ENCODE assay signal across 9 mouse cellular contexts in the genomic region with DNA sequence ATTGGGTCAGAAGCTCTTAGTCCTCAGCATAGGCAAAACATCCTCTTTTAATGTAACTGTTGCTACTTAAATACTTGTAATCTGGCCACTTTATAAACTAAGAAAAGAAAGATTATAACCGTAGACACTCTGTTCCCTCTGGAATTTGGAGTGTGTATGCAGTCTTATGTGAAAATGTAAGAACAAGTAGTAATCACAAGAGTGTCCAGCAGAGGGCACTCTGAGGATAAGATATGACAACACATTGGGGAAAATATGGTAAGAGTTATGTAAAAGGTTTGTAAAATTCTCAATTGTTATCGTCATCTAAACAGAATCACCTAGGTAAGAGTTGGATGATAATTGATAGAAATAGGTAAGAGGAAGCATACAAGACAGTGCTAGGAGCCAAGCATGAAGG.
DNase-seq lines count a peak whose midpoint lies in the region; ATAC-seq and TF ChIP-seq lines count a peak whose summit lies in the region.
"Had no signal": no experiment of that assay in that cellular context is flagged by ENCODE, and none has a peak within 500 bp of the region (broad histone marks: within the 10 kb centered on the region; RNA-seq: fewer than 3 reads in every experiment).

No protein-coding gene starts in this region.

- no peak; the same call in none of the 2 replicates for TF ChIP-seq RAD21 in CH12.LX (IDR thresholded peaks at IDR 0.05; ENCODE audit: low read depth, low read length)

- DNase-seq in CH12.LX (ENCODE audit: extremely low read depth) (peak; percentile 86), Patski (ENCODE audit: low read depth, low spot score) (peak; percentile 73)
- DNase-seq in cerebellum, postnatal 10 days = peak; percentile 86 to 92
- peak; percentile 10 to 68 for DNase-seq in frontal cortex, postnatal 25 days (ENCODE audit: low spot score in 2 of 2)
- DNase-seq in kidney, postnatal 14 days = peak; percentile 84
- DNase-seq in lung, adult 2 months = peak; percentile 14
- DNase-seq in retina, postnatal 1 day = peak; percentile 80

- no peaks in the 10 kb centered on the region for H3K27me3 ChIP-seq in CH12.LX (replicated peaks)
- H3K27me3 ChIP-seq in Patski = no peaks in the 10 kb centered on the region
- H3K27me3 ChIP-seq: heart, embryonic 15.5 days; stomach, embryonic 15.5 days had no signal

- H3K79me2 ChIP-seq in CH12.LX (replicated peaks; ENCODE audit: control insufficient read depth, extremely low read depth, insufficient read depth, poor library complexity, severe bottlenecking) = no peaks in the 10 kb centered on the region

- H3K4me1 ChIP-seq in CH12.LX (ENCODE audit: control insufficient read depth in 1 of 2, insufficient read depth in 2 of 2) = peaks cover 0 to 13% of the 10 kb centered on the region in 2 experiments; a peak in 2 of 4 replicates
- no peaks in the 10 kb centered on the region for H3K4me1 ChIP-seq in lung, adult 2 months (ENCODE audit: control insufficient read depth, insufficient read depth, low read length)
- H3K4me1 ChIP-seq: heart, embryonic 15.5 days; stomach, embryonic 15.5 days had no signal

- no peaks in the 10 kb centered on the region for H3K36me3 ChIP-seq in CH12.LX (replicated peaks in 1 of 2; ENCODE audit: control insufficient read depth in 1 of 2, insufficient read depth in 1 of 2, low read length in 1 of 2)
- H3K36me3 ChIP-seq: heart, embryonic 15.5 days; stomach, embryonic 15.5 days had no signal

- POLR2A ChIA-PET in Patski (lab: Charles Lee) = no interaction called here

- peak; percentile 20 to 94; a peak in 3 of 4 replicates for TF ChIP-seq CTCF in CH12.LX (conservative IDR thresholded peaks at IDR 0.05 in 1 of 2, IDR thresholded peaks at IDR 0.05 in 1 of 2; ENCODE audit: low read depth in 2 of 2, low read length in 2 of 2)
- TF ChIP-seq CTCF in Patski (IDR thresholded peaks at IDR 0.05) = peak; percentile 49
- TF ChIP-seq CTCF in lung, adult 2 months (IDR thresholded peaks at IDR 0.05; ENCODE audit: insufficient read depth, low read length) = peak; percentile 15; the same call in 1 of the 2 replicates

- H3K9me3 ChIP-seq in CH12.LX (replicated peaks; ENCODE audit: low read length) = no peaks in the 10 kb centered on the region
- H3K9me3 ChIP-seq: heart, embryonic 15.5 days; stomach, embryonic 15.5 days had no signal

- TF ChIP-seq EP300 in CH12.LX (IDR thresholded peaks at IDR 0.05; ENCODE audit: low read length) = no peak

- dilution Hi-C loops in CH12.LX (cut with MboI; ENCODE audit: extremely low pct_ligation_motif_present, extremely low pct_unique_long_range_greater_than_20kb, low sequenced_read_pairs) = no loop called here

- H3K9ac ChIP-seq in CH12.LX (ENCODE audit: insufficient read depth, low read depth) = no peak overlapping the region
- H3K9ac ChIP-seq: heart, embryonic 15.5 days; stomach, embryonic 15.5 days had no signal

- in situ Hi-C loops in CH12.LX (cut with MboI; ENCODE audit: low pct_ligation_motif_present, low pct_unique_long_range_greater_than_20kb, low sequenced_read_pairs) = no loop called here
- in situ Hi-C loops in Patski (cut with MboI; ENCODE audit: low pct_unique_long_range_greater_than_20kb) = loop anchor here (5.0 to 25.0 kb wide), 3 partner anchors 286 to 561 kb away; a partner anchor contains a TSS

- no peak overlapping the region for H3K4me3 ChIP-seq in CH12.LX (replicated peaks in 1 of 3; ENCODE audit: low read depth in 2 of 3, low read length in 2 of 3, poor library complexity in 1 of 3)
- no peak overlapping the region for H3K4me3 ChIP-seq in lung, adult 2 months (replicated peaks; ENCODE audit: extremely low read depth, low read depth, low read length)
- H3K4me3 ChIP-seq: heart, embryonic 15.5 days; stomach, embryonic 15.5 days had no signal

- TF ChIP-seq POLR2A in CH12.LX (IDR thresholded peaks at IDR 0.05; ENCODE audit: low read depth, low read length) = no peak
- TF ChIP-seq POLR2A in lung, adult 2 months (IDR thresholded peaks at IDR 0.05; ENCODE audit: borderline replicate concordance, extremely low read depth, low read depth, low read length) = no peak

- CTCF ChIA-PET in Patski (lab: Charles Lee) = interaction anchor here (0.6 to 2.6 kb wide), 4 partner anchors 122 to 389 kb away, joined by 3 to 15 read pairs (median 5); a partner anchor contains a TSS

- 14% methylated on average over 2 of the region's 2 CpGs for WGBS in lung, adult 2 months

- H3K27ac ChIP-seq in CH12.LX (ENCODE audit: insufficient read depth, low read depth) = no peak overlapping the region
- H3K27ac ChIP-seq: heart, embryonic 15.5 days; stomach, embryonic 15.5 days had no signal

- no peak for ATAC-seq in Patski

- no peak overlapping the region for H3K4me2 ChIP-seq in CH12.LX (ENCODE audit: insufficient read depth, low read depth, poor library complexity, severe bottlenecking)
- H3K4me2 ChIP-seq: heart, embryonic 15.5 days; stomach, embryonic 15.5 days had no signal

TF ChIP-seq in CH12.LX, 34 proteins besides CTCF, POLR2A, EP300 and RAD21:
- TF ChIP-seq MAFK (IDR thresholded peaks at IDR 0.05; ENCODE audit: insufficient replicate concordance, low read length) = no peak
- no peak for TF ChIP-seq UBTF (IDR thresholded peaks at IDR 0.05; ENCODE audit: low read depth, low read length)
- no peak for TF ChIP-seq MYC (IDR thresholded peaks at IDR 0.05; ENCODE audit: low read depth, low read length)
- TF ChIP-seq E2F4 (IDR thresholded peaks at IDR 0.05; ENCODE audit: insufficient replicate concordance, low read depth, low read length) = 0 out of 2 replicates have a peak, but pooled peaks have one; percentile 25
- TF ChIP-seq ZNF384 (IDR thresholded peaks at IDR 0.05; ENCODE audit: low read depth, low read length) = no peak
- no peak for TF ChIP-seq CHD2 (IDR thresholded peaks at IDR 0.05; ENCODE audit: low read length)
- no peak for TF ChIP-seq JUN (IDR thresholded peaks at IDR 0.05; ENCODE audit: insufficient read depth, low read depth, low read length)
- TF ChIP-seq TBP (conservative IDR thresholded peaks at IDR 0.05; ENCODE audit: low read depth, low read length) = no peak
- TF ChIP-seq SIN3A (IDR thresholded peaks at IDR 0.05; ENCODE audit: low read length) = no peak
- no peak for TF ChIP-seq KAT2A (IDR thresholded peaks at IDR 0.05; ENCODE audit: insufficient replicate concordance, low read length)
- no peak for TF ChIP-seq NRF1 (IDR thresholded peaks at IDR 0.05; ENCODE audit: low read depth, low read length)
- peak; percentile 85 for TF ChIP-seq ZC3H11A (IDR thresholded peaks at IDR 0.05; ENCODE audit: low read depth, low read length)
- 0 out of 2 replicates have a peak, but pooled peaks have one; percentile 52 for TF ChIP-seq JUND (conservative IDR thresholded peaks at IDR 0.05; ENCODE audit: low read depth, low read length)
- TF ChIP-seq RCOR1 (conservative IDR thresholded peaks at IDR 0.05; ENCODE audit: low read depth, low read length) = no peak
- no peak for TF ChIP-seq GABPA (IDR thresholded peaks at IDR 0.05; ENCODE audit: insufficient replicate concordance, low read depth, low read length)
- TF ChIP-seq MXI1 (IDR thresholded peaks at IDR 0.05; ENCODE audit: low read depth, low read length) = no peak
- no peak for TF ChIP-seq USF1 (IDR thresholded peaks at IDR 0.05; ENCODE audit: low read depth, low read length)
- no peak for TF ChIP-seq MAZ (IDR thresholded peaks at IDR 0.05; ENCODE audit: low read depth, low read length)
- no peak for TF ChIP-seq HCFC1 (IDR thresholded peaks at IDR 0.05; ENCODE audit: low read depth, low read length)
- TF ChIP-seq CHD1 (IDR thresholded peaks at IDR 0.05; ENCODE audit: low read depth, low read length) = no peak
- TF ChIP-seq MEF2A (IDR thresholded peaks at IDR 0.05; ENCODE audit: borderline replicate concordance, low read depth, low read length) = no peak
- no peak for TF ChIP-seq BHLHE40 (IDR thresholded peaks at IDR 0.05; ENCODE audit: low read depth, low read length)
- peak; percentile 92 for TF ChIP-seq SMC3 (IDR thresholded peaks at IDR 0.05; ENCODE audit: low read depth, low read length)
- no peak for TF ChIP-seq TCF12 (IDR thresholded peaks at IDR 0.05; ENCODE audit: low read depth, low read length)
- TF ChIP-seq ELF1 (IDR thresholded peaks at IDR 0.05; ENCODE audit: low read depth, low read length) = no peak
- no peak for TF ChIP-seq PAX5 (IDR thresholded peaks at IDR 0.05; ENCODE audit: low read length)

Comparison
In these comparisons a context has a peak if more than half of its experiments do, and no peak if none do; other contexts are left out.
1. DNase-seq: peak in every context shown above with its lines; median percentile 89 in cerebellum, postnatal 10 days; 86 in CH12.LX; 84 in kidney, postnatal 14 days; 80 in retina, postnatal 1 day; 73 in Patski; 39 in frontal cortex, postnatal 25 days; 14 in lung, adult 2 months.